Mouse (Mus musculus): ENCODE measurements around the gene Scn4b. TPM values are rescaled to one million over a fixed set of nuclear protein-coding genes. Genes with fewer than 3 reads are reported as not detected.

Scn4b gene
- polyA plus RNA-seq, 1 experiment from 2014 or later, result 0.16 TPM

DNA sequence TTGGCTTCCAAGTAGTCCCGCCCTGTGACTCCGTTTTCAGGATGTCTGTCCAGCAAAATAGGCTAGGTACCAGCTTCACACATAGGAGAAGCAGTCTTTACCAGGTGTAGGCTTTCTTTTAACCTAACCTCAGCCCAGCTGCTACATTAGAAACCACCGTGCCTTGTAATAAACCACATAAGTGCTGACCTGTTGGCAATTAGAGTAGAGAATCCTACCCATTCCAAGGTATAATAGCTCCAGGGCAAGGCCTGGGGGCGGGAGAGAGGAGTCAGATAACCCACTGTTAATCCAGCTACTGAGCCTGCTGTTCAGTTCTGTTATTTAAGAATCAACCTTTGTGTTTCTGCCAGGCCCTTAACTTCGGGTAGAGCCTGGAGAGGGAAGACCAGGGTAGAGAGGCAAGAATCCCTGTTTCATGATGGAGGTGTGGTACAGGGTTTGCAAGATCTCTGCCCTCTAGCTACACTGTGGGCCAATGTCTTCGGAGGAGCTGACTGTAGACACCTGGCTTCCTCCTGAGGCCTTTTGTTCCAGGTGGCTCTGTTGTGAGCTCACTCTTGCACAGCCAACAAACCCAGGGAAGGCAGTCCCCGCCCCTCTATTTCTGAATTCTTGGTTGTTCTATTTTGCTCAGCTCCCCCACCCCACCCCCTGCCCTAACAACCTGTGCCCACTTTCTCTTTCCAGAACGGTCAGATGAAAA, 58.1 kb downstream of the Scn4b start:
- H3K36me3 ChIP-seq, result no peaks in the 10 kb centered on the region
- no peak overlapping the region for H3K4me3 ChIP-seq
- H3K9me3 ChIP-seq (replicated peaks), result no peaks in the 10 kb centered on the region
- no peak overlapping the region for H3K9ac ChIP-seq
- H3K4me2 ChIP-seq, result no peak overlapping the region
- no peaks in the 10 kb centered on the region for H3K4me1 ChIP-seq (replicated peaks)
- H3K27me3 ChIP-seq, result peaks cover 18% of the 10 kb centered on the region; the same call in 1 of the 2 replicates
- no peak for ATAC-seq (replicated peaks; ENCODE audit: insufficient number of reproducible peaks, insufficient read depth, low FRiP score, low read depth)
- H3K27ac ChIP-seq, result no peak overlapping the region
- WGBS, result 66% methylated on average over 8 of the region's 8 CpGs

DNA sequence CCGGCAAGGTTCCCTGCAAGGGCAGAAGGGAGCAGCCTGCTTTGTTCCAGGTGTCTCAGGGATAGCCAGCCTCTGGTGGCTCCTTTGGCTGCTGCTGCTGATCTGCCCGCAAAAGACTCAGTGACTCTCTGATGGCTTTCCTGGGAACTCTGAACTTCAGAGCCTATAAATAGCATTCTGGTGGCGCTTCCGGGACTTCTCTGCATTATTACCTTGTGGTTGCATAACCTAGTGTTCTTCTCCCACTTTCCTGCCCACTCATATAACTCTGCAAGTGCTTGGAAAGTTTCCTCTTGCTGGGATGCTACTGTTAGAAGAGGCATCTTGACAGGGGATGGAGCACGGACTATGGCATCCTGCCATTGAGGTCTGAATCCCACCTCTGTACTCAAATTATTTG, 59.4 kb downstream of the Scn4b start:
- no peak overlapping the region for H3K4me2 ChIP-seq
- H3K9ac ChIP-seq, result no peak overlapping the region
- H3K27ac ChIP-seq, result no peak overlapping the region
- H3K4me3 ChIP-seq, result no peak overlapping the region
- WGBS, result 69% methylated on average over 5 of the region's 5 CpGs
- H3K27me3 ChIP-seq, result peaks cover 18% of the 10 kb centered on the region; the same call in 1 of the 2 replicates
- no peaks in the 10 kb centered on the region for H3K9me3 ChIP-seq (replicated peaks)
- H3K36me3 ChIP-seq, result no peaks in the 10 kb centered on the region
- H3K4me1 ChIP-seq (replicated peaks), result no peaks in the 10 kb centered on the region
- ATAC-seq (replicated peaks; ENCODE audit: insufficient number of reproducible peaks, insufficient read depth, low FRiP score, low read depth), result no peak

GRCm38 (mm10) chr9:45201319-45201947, 63.2 kb downstream of the Scn4b start:
- WGBS, result 71% methylated on average over 5 of the region's 5 CpGs
- no peak for ATAC-seq (replicated peaks; ENCODE audit: insufficient number of reproducible peaks, insufficient read depth, low FRiP score, low read depth)
- Histone ChIP-seq H3K36me3 (no peaks in the 10 kb centered on the region), H3K27ac (no peak overlapping the region), H3K27me3 (0 out of 2 replicates have a peak, but pooled peaks cover under 1% of the 10 kb centered on the region), H3K9me3 (replicated peaks) (no peaks in the 10 kb centered on the region), H3K4me1 (replicated peaks) (no peaks in the 10 kb centered on the region), H3K4me2 (no peak overlapping the region), H3K4me3 (no peak overlapping the region), H3K9ac (no peak overlapping the region)

GRCm38 (mm10) chr9:45202021-45202798, 64.0 kb downstream of the Scn4b start:
- no peaks in the 10 kb centered on the region for H3K9me3 ChIP-seq (replicated peaks)
- 64% methylated on average over 9 of the region's 9 CpGs for WGBS
- ATAC-seq (replicated peaks; ENCODE audit: insufficient number of reproducible peaks, insufficient read depth, low FRiP score, low read depth), result no peak

More at GRCm38 (mm10) chr9:45202021-45202798, 64.0 kb downstream of the Scn4b start:
- Histone ChIP-seq H3K36me3 (no peaks in the 10 kb centered on the region), H3K27me3 (no peaks in the 10 kb centered on the region), H3K4me2 (no peak overlapping the region), H3K4me3 (no peak overlapping the region), H3K27ac (no peak overlapping the region), H3K9ac (no peak overlapping the region), H3K4me1 (replicated peaks) (no peaks in the 10 kb centered on the region)

Other genes starting within 250 kb of the Scn4b start
- gene Atp5l, start 217.7 kb upstream of the Scn4b start, polyA plus RNA-seq (2015; fragmentation: Nextera tagmentation; extraction: Ambion mirVana), result 1,028 and 1,424 TPM in 2 replicates
- 14.7 and 17.6 TPM in 2 replicates for gene Ube4a, start 172.8 kb upstream of the Scn4b start, polyA plus RNA-seq (2015; fragmentation: Nextera tagmentation; extraction: Ambion mirVana)
- gene Cd3g, start 158.0 kb upstream of the Scn4b start, polyA plus RNA-seq (2015; fragmentation: Nextera tagmentation; extraction: Ambion mirVana), result 5.5 and 64.7 TPM in 2 replicates
- 1.4 and 16.0 TPM in 2 replicates for gene Cd3d, start 156.6 kb upstream of the Scn4b start, polyA plus RNA-seq (2015; fragmentation: Nextera tagmentation; extraction: Ambion mirVana)
- 2.9 and 43.3 TPM in 2 replicates for gene Cd3e, start 128.8 kb upstream of the Scn4b start, polyA plus RNA-seq (2015; fragmentation: Nextera tagmentation; extraction: Ambion mirVana)
- gene Mpzl2, start 98.6 kb upstream of the Scn4b start, polyA plus RNA-seq (2015; fragmentation: Nextera tagmentation; extraction: Ambion mirVana), result 1.1 and 7.4 TPM in 2 replicates
- gene Mpzl3, start 83.2 kb upstream of the Scn4b start, polyA plus RNA-seq (2015; fragmentation: Nextera tagmentation; extraction: Ambion mirVana), result 1.4 and 1.6 TPM in 2 replicates
- gene Jaml, start 59.2 kb upstream of the Scn4b start, polyA plus RNA-seq (2015; fragmentation: Nextera tagmentation; extraction: Ambion mirVana), result 0.19 and 0.71 TPM in 2 replicates
- 1.2 and 2.6 TPM in 2 replicates for gene Scn2b, start 20.6 kb upstream of the Scn4b start, polyA plus RNA-seq (2015; fragmentation: Nextera tagmentation; extraction: Ambion mirVana)
- gene BC049352, start 43.6 kb downstream of the Scn4b start, polyA plus RNA-seq (2015; fragmentation: Nextera tagmentation; extraction: Ambion mirVana), result not detected in 2 replicates
- 0.21 and 0.85 TPM in 2 replicates for gene Tmprss4, start 65.7 kb downstream of the Scn4b start, polyA plus RNA-seq (2015; fragmentation: Nextera tagmentation; extraction: Ambion mirVana)
- 0.84 and 1.7 TPM in 2 replicates for gene Il10ra, start 130.8 kb downstream of the Scn4b start, polyA plus RNA-seq (2015; fragmentation: Nextera tagmentation; extraction: Ambion mirVana)
- gene Tmprss13, start 180.7 kb downstream of the Scn4b start, polyA plus RNA-seq (2015; fragmentation: Nextera tagmentation; extraction: Ambion mirVana), result 0.09 and 0.30 TPM in 2 replicates
- 37.6 and 47.9 TPM in 2 replicates for gene Fxyd6, start 231.8 kb downstream of the Scn4b start, polyA plus RNA-seq (2015; fragmentation: Nextera tagmentation; extraction: Ambion mirVana)